Mouse (Mus musculus) ovary, adult 18-20 months (tissue): Measurements from ENCODE around the gene Ppp1r13l.

Experiments
- DNase-seq: peaks from one replicate; pipeline ENCODE4 v3.0.0; 2022; ENCODE audit warnings: low spot score, mixed read lengths

Ppp1r13l gene

DNA sequence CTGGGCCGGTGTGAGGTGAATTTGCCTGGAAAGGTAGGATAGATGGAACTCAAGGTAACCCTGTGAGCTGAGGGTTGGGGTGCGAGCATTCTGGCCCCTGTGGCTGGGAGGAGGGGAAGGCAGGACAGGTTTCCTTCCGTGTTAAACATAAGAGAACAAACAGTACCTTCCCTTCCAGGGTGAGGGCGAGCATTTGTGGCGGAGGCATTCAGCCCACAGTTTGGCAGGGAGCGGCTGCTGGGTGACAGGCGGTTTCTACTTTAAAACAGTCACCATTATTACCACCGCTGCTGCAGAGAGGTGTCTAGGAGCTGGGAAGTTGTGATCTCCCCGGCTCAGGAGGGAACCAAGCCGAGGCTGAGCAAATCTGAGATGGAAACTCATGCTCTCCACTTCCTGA lies 22.4 kb upstream of the Ppp1r13l start:
- DNase-seq = no peak

GRCm38 (mm10) chr7:19338060-19338459 lies 21.5 kb upstream of the Ppp1r13l start:
- no peak for DNase-seq

DNA sequence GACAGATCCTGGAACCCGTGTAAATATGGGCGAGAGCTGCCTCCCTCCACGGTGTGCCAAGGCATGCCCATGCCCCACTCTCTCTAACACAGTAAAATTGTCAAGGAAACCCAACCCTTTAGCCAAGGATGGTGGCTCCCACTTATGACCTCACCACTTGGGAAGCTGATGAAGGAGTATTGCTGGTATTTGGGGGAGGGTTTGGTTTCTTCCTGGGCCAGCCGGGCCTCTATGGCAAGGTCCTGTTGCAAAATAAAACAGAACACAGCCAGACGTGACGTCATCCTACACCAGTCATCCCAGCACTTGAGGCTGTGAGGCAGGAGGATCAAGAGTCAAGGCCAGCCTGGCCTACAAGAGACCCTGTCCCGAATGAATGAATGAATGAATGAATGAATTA lies 21.0 kb upstream of the Ppp1r13l start:
- DNase-seq = no peak

DNA sequence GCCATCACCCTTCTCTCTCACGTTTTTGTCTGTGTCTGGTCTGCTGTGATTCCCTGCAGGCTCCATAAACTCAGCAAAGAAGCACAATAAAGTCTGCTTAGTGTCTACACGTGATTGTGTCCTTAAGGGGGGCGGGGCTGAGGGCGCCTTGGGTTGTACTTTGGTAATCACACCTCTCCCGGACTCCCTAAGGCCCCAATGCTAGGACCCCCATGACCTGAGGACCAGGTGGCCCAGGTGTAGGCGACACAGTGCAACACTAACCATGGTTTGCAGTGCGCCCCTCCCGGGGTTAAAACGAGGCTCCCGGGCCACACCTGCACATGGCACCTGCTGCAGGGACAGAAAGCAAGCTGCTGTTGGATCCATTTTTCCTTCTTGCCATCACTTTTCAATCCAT lies 18.3 kb upstream of the Ppp1r13l start:
- DNase-seq = no peak

DNA sequence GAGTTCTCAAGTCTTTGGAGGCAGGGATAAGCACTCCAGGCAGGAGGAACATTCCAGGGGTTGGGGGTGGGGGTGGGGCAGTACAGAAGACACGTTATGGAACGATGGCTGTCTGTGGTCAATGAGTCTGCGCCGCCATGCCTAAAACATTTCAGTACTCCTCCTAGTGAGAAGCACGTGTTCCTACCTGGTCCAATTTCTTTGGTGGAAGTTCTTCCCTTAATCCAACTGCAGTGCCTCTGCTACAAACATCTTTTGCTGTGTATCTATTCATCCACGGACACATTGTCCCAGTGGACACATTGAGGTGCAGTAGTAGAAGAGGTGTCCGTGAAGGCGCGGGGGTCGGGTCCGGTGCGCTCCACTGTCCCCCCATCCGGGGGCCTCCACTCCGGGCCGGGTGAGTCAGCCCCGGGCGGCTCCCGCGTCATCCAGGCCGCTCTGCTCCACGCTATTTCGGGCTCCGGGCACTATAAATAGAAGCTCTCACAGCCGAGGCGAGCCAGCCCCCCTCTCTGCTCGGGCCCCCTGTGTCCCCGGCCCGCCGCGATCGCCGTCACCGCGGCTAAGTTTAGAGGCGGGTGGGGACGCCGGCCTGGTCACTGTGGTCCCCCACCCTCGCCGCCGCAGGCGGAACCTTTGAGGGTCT lies 17.7 kb upstream of the Ppp1r13l start:
- DNase-seq = no peak

DNA sequence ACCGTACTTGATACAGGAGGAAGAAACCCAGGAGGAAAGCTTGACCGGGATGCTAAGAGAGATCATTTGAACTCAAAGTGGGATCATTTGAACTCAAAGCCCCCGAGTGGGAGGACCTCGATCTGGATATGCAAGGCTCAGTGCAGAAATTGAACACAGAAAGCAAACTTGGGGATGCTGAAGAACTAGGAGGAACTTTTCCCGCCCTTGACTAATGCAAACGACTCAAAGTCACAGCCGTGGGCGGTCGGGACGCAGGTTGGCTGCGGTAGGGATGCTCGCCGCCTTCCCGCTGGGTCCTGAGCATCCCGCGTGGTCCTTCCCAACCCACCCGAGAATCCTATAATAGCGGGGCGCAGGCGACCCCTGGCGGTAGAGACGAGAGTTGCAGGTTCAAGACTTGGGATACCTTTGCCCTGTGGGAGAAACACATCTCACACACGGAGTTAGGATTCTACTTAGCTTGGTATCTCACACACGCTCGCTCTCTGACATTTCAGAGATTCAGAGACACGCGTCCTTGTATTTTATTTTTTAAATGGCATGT lies 17.0 kb upstream of the Ppp1r13l start:
- DNase-seq = no peak

DNA sequence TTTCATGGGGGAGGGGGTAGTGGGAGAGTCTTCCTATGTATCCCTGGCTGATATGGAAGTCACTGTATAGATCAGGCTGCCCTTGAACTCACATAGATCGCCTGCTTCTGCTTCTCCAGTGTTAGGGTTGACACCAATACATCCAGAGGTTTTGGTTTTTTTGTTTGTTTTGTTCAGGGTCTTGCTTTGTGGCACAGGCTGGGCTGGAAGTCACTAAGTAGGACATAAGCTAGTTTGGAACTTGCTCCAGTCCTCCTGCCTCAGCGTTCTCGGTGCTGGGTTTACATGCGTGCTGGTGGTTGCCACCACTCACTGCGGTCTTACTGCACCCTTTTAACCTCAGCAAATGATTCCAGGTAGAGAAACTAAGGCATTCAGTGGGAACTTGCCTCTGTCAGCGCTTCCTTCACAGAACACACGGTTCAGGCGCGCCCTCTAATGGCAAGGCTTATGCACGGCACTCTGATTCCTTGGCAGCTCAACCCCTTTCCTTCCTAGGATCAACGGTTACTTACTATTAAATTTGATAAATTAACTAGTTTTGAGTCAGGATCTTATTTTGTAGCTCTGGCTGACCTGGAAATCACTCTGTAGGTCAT lies 16.2 kb upstream of the Ppp1r13l start:
- no peak for DNase-seq

GRCm38 (mm10) chr7:19344237-19344847 lies 15.2 kb upstream of the Ppp1r13l start, which contains the start of gene Ercc1:
Gene Ercc1 (plus strand): TSS chr7:19344778.
- DNase-seq = no peak

DNA sequence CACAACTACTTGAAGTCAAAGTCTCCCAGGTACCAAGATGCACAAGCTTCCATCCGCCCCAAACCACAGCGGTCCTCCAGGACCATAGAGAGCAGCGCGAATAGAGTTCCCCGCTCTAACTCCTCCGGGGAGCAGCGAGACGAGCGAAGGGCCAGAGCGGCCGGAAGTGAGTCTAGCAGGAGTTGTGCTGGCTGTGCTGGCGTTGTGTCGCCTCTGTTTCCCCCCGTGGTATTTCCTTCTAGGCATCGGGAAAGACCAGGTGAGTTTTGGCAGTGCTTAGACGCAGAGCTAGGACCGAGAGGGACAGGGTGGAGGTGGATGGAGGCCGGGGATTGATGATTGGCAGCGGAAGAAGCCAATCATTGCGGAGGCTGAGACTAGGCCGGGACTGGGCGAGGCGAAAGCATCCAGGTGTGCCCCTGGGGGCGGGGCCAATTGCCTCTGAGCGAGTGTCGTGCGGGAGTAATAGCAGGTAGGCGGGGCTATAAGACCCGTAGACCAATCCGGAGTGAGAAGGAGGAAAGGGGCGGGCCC lies 14.5 kb upstream of the Ppp1r13l start:
- peak; percentile 93 for DNase-seq

- DNase-seq = no peak
Measured at GRCm38 (mm10) chr7:19349188-19349915, 10.2 kb upstream of the Ppp1r13l start.

- no peak for DNase-seq
Measured at GRCm38 (mm10) chr7:19350221-19350620, 9.3 kb upstream of the Ppp1r13l start.

- no peak for DNase-seq
Measured at GRCm38 (mm10) chr7:19354991-19355390, 4.6 kb upstream of the Ppp1r13l start.

GRCm38 (mm10) chr7:19356311-19356710 lies 3.2 kb upstream of the Ppp1r13l start:
- DNase-seq = no peak

GRCm38 (mm10) chr7:19357381-19358375 lies 1.9 kb upstream of the Ppp1r13l start:
- DNase-seq = no peak

GRCm38 (mm10) chr7:19358634-19359033 lies 915 bp upstream of the Ppp1r13l start:
- no peak for DNase-seq

DNA sequence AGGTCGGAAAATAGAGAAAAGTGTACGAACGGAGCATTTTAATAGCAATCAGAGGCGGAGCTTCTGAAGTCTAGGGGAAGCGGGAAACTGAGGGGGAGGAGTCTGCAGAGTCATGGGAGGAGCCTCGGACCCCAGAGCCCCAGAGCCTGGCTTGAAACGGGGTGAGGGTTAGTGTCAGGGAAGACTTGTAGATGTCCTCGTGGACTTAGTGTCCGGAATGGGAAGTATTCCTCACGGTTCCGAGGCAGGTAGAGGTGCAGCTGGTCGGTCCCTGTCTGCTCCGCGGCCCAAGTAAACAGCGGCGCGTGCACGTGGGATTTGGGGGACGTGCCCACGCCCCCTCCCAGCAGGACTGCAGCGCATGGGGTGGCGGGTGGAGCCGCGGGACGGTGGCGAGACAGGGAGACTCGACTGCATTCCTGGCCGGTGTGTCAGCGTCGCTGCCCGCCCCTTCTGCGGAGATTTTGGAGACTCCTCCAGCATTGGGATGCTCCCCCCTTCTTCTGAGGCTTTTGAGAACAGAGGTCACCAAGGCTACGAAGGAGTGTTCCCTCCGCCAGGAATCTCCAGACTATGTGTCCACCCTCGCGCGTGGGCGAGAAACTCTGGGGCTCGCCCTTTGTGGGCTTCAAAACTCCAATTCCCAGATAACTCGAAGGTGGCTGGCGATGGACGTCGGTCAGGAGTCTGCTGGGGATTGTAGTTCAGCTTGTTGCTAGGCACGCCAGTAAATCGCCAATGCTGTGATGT lies 518 bp downstream of the Ppp1r13l start:
- DNase-seq = peak; percentile 56

GRCm38 (mm10) chr7:19360944-19361343 lies 1.4 kb downstream of the Ppp1r13l start:
- DNase-seq = peak; percentile 90

DNA sequence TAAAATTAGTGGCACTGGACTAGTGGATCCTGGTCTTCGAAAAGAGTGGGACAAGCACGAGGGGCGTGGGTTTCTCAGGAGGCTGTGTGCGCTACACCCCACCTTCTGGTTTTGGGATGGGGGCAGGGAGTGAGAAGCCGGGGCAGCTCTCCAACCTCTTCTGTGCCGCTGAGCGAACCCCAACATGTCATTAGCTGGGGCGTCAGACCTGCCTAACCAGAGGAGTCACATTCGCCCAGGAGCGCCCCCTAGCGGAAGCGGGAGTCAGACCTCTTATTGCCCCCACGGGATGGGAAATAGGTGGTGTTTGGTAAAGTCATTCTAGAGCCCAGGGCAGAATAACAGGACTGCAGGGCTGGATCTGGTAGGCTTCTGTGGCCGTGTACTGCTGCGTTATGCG lies 2.2 kb downstream of the Ppp1r13l start:
- no peak for DNase-seq

- DNase-seq = no peak
Measured at GRCm38 (mm10) chr7:19362276-19362675, 2.7 kb downstream of the Ppp1r13l start.

DNA sequence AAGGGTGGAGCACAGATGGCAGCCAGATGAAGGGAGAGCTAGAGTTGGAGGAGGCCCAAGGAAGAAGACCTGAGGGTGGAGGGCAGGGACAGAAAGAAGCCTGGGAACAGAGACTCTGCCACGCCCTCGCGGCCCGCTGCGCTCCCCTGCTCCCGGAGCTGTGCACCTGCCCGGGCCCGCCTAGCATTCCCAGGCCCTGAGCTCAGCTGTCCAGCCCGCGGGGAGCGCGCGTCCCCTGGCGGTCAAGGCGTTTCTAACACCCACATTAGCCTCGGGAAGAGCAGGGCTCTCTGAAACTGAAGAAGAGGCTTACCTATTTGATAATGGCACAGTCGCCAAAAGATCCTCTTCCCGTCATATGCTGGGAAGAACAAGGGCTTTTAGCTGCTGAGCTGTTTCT lies 4.3 kb downstream of the Ppp1r13l start:
- peak; percentile 42 for DNase-seq
